Mouse (Mus musculus): Measurements from ENCODE around the gene Gcc2. TPM values are rescaled to one million over a fixed set of nuclear protein-coding genes. Genes with fewer than 3 reads are reported as not detected.
"Not testable (repeated sequence)": the region's sequence is repeated elsewhere in the genome, so short reads cannot be mapped to it uniquely, and the experiment has no call there.

The Gcc2 gene
- polyA plus RNA-seq, 1 experiment from 2014 or later, result 45.7 TPM

DNA sequence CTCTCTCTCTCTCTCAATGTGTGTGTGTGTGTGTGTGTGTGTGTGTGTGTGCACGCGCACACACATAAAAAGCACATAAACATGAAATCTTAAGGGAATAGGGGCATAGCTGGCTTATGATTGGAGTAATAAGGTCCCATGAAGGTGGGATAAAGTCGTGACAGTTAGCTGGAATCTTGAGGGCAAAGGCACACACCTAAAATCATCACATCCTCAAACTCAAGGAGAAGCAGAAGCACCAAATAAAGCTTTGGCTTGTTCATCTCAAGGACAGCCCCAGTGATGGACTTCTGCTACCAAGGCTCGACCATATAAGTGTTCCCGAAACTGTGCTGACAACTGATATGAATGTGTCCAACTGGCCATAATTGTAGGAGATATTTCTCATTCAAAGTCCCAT lies 40.4 kb upstream of the Gcc2 start:
- Histone ChIP-seq H3K27me3 (ENCODE audit: control insufficient read depth, insufficient read depth, low read length) (no peaks in the 10 kb centered on the region), H3K4me1 (replicated peaks; ENCODE audit: control insufficient read depth, insufficient read depth, low read length) (no peaks in the 10 kb centered on the region), H3K27ac (ENCODE audit: low read depth, low read length) (no peak overlapping the region), H3K9me3 (ENCODE audit: control insufficient read depth, low read length) (no peaks in the 10 kb centered on the region), H3K4me2 (ENCODE audit: low read depth, low read length, severe bottlenecking) (no peak overlapping the region), H3K36me3 (ENCODE audit: control insufficient read depth, insufficient read depth, low read length) (no peaks in the 10 kb centered on the region), H3K4me3 (ENCODE audit: low read depth, low read length) (no peak overlapping the region), H3K9ac (ENCODE audit: low read length) (no peak overlapping the region)
- no peak for ATAC-seq (replicated peaks; ENCODE audit: low FRiP score)
- DNase-seq (ENCODE audit: low spot score), result no peak
- WGBS, result 81% methylated on average over 5 of the region's 5 CpGs

- H3K4me3 ChIP-seq (ENCODE audit: low read depth, low read length), result no peak overlapping the region
- no peaks in the 10 kb centered on the region for H3K36me3 ChIP-seq (ENCODE audit: control insufficient read depth, insufficient read depth, low read length)
- H3K9me3 ChIP-seq (ENCODE audit: control insufficient read depth, low read length), result no peaks in the 10 kb centered on the region
- 85% methylated on average over 1 of the region's 1 CpGs for WGBS
- H3K27ac ChIP-seq (ENCODE audit: low read depth, low read length), result no peak overlapping the region
- no peaks in the 10 kb centered on the region for H3K27me3 ChIP-seq (ENCODE audit: control insufficient read depth, insufficient read depth, low read length)
- no peak for DNase-seq (ENCODE audit: low spot score)
- no peak overlapping the region for H3K4me2 ChIP-seq (ENCODE audit: low read depth, low read length, severe bottlenecking)
- H3K9ac ChIP-seq (ENCODE audit: low read length), result no peak overlapping the region
- no peak for ATAC-seq (replicated peaks; ENCODE audit: low FRiP score)
- H3K4me1 ChIP-seq (replicated peaks; ENCODE audit: control insufficient read depth, insufficient read depth, low read length), result no peaks in the 10 kb centered on the region
Observed at GRCm38 (mm10) chr10:58215353-58215752, 39.9 kb upstream of the Gcc2 start.

GRCm38 (mm10) chr10:58217366-58217765 lies 37.9 kb upstream of the Gcc2 start:
- Histone ChIP-seq H3K27ac (ENCODE audit: low read depth, low read length) (no peak overlapping the region), H3K4me2 (ENCODE audit: low read depth, low read length, severe bottlenecking) (no peak overlapping the region), H3K27me3 (ENCODE audit: control insufficient read depth, insufficient read depth, low read length) (no peaks in the 10 kb centered on the region), H3K4me3 (ENCODE audit: low read depth, low read length) (no peak overlapping the region), H3K36me3 (ENCODE audit: control insufficient read depth, insufficient read depth, low read length) (no peaks in the 10 kb centered on the region), H3K4me1 (replicated peaks; ENCODE audit: control insufficient read depth, insufficient read depth, low read length) (no peaks in the 10 kb centered on the region), H3K9ac (ENCODE audit: low read length) (no peak overlapping the region), H3K9me3 (ENCODE audit: control insufficient read depth, low read length) (no peaks in the 10 kb centered on the region)
- no peak for ATAC-seq (replicated peaks; ENCODE audit: low FRiP score)
- no peak for DNase-seq (ENCODE audit: low spot score)
- 87% methylated on average over 3 of the region's 3 CpGs for WGBS

DNA sequence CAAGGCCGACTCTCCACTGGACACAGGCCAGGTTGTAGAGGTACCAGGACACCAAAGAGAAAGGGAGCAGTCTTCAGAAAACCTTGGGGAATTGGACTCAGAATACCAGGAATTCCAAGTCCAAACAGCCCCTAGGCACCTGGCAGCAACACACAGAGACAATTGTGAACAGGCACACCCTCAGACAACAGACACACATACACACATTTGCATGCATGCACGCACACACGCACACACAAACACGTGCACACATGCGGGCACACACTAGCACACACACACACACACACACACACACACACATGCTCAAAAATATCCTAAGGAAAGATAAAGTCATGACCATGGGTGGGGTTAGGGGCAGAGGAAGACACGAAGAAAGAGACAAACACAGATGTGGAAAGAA lies 34.6 kb upstream of the Gcc2 start:
- Histone ChIP-seq H3K4me3 (ENCODE audit: low read depth, low read length) (no peak overlapping the region), H3K36me3 (ENCODE audit: control insufficient read depth, insufficient read depth, low read length) (no peaks in the 10 kb centered on the region), H3K4me2 (ENCODE audit: low read depth, low read length, severe bottlenecking) (no peak overlapping the region), H3K27me3 (ENCODE audit: control insufficient read depth, insufficient read depth, low read length) (no peaks in the 10 kb centered on the region), H3K9me3 (ENCODE audit: control insufficient read depth, low read length) (no peaks in the 10 kb centered on the region), H3K9ac (ENCODE audit: low read length) (no peak overlapping the region), H3K4me1 (replicated peaks; ENCODE audit: control insufficient read depth, insufficient read depth, low read length) (no peaks in the 10 kb centered on the region), H3K27ac (ENCODE audit: low read depth, low read length) (no peak overlapping the region)
- 82% methylated on average over 6 of the region's 6 CpGs for WGBS
- peak; percentile 68 for DNase-seq (ENCODE audit: low spot score)
- ATAC-seq (replicated peaks; ENCODE audit: low FRiP score), result no peak

DNA sequence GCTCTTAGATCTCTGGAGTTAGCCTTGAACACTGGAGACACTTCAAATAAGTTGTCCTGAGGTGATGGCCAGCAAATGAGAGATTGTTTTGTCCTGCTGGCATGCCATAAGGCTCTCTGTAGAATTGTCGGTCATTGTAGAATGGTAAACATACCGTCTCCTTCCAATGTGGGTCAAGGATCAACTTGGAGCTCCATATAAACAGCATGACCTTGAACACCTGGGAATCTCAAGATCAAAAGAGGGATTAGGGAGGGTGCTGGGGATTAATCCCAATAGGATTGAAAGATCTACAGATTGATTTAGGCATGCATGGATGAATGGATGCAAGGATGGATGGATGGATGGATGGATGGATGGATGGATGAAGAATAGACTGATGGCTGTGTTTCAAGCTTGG lies 33.7 kb upstream of the Gcc2 start:
- H3K27ac ChIP-seq (ENCODE audit: low read depth, low read length); H3K27me3 ChIP-seq (ENCODE audit: control insufficient read depth, insufficient read depth, low read length); H3K4me1 ChIP-seq (replicated peaks; ENCODE audit: control insufficient read depth, insufficient read depth, low read length); H3K9me3 ChIP-seq (ENCODE audit: control insufficient read depth, low read length); H3K36me3 ChIP-seq (ENCODE audit: control insufficient read depth, insufficient read depth, low read length); H3K9ac ChIP-seq (ENCODE audit: low read length); ATAC-seq (replicated peaks; ENCODE audit: low FRiP score); H3K4me2 ChIP-seq (ENCODE audit: low read depth, low read length, severe bottlenecking); DNase-seq (ENCODE audit: low spot score); H3K4me3 ChIP-seq (ENCODE audit: low read depth, low read length): not testable (repeated sequence)
- 93% methylated on average over 2 of the region's 2 CpGs for WGBS

DNA sequence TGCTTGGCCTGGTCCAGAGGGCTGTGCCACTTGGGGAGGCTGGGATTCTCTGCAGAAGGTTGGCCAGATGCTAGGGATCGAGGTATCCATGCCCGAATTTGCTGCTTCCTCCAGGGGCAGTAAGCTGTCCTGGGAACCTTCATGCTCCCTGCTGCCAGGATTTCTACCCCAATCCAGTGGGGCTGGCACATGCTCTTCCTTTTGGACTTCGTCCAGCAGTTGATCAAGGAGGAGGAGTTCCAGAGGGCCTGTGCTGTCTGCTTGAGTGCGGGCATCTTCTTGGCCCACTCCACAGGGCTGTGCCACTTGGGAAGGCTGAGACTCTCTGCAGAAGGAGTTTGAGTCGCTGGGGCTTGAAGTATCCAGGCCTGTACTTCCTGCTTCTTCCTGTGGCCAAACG lies 32.1 kb upstream of the Gcc2 start:
- not testable (repeated sequence) for H3K27me3 ChIP-seq (ENCODE audit: control insufficient read depth, insufficient read depth, low read length); DNase-seq (ENCODE audit: low spot score); H3K36me3 ChIP-seq (ENCODE audit: control insufficient read depth, insufficient read depth, low read length); H3K4me3 ChIP-seq (ENCODE audit: low read depth, low read length); H3K27ac ChIP-seq (ENCODE audit: low read depth, low read length); H3K9me3 ChIP-seq (ENCODE audit: control insufficient read depth, low read length); ATAC-seq (replicated peaks; ENCODE audit: low FRiP score); H3K9ac ChIP-seq (ENCODE audit: low read length); H3K4me2 ChIP-seq (ENCODE audit: low read depth, low read length, severe bottlenecking); H3K4me1 ChIP-seq (replicated peaks; ENCODE audit: control insufficient read depth, insufficient read depth, low read length)
- 87% methylated on average over 3 of the region's 6 CpGs for WGBS

DNA sequence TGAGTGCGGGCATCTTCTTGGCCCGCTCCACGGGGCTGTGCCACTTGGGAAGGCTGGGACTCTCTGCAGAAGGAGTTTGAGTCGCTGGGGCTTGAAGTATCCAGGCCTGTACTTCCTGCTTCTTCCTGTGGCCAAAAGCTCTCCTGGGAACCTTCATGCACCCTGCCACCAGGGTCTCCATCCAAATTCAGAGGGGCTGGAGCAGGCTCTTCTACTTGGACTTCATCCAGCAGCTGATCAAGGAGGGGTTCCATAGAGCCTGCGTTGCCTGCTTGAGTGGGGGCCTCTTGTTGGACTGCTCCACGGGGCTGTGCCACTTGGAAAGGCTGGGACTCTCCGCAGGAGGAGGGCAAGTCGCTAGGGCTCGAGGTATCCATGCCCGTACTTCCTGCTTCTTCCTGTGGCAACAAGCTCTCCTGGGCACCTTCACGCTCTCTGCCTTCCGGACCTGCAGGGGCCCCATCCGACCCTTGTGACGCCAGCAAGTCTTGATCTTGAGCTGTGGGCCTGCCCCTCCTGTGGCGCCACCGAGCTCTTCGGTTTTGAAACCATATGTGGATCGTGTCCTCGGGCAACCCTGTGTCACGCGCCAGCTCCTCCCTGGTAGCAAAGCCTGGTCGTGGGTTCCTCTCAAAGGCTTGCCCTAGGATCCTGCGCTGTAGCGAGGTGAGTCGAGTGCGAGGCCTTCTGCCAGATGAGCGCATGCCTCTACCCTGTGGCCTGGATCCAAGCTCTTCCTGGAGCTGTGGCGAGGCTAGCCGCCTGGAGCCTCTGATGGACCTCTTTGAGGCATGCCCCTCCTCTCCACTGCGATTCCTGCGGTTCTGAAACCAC lies 31.1 kb upstream of the Gcc2 start:
- H3K4me2 ChIP-seq (ENCODE audit: low read depth, low read length, severe bottlenecking); H3K27ac ChIP-seq (ENCODE audit: low read depth, low read length); ATAC-seq (replicated peaks; ENCODE audit: low FRiP score); H3K36me3 ChIP-seq (ENCODE audit: control insufficient read depth, insufficient read depth, low read length); H3K27me3 ChIP-seq (ENCODE audit: control insufficient read depth, insufficient read depth, low read length); H3K9me3 ChIP-seq (ENCODE audit: control insufficient read depth, low read length); H3K4me1 ChIP-seq (replicated peaks; ENCODE audit: control insufficient read depth, insufficient read depth, low read length); H3K9ac ChIP-seq (ENCODE audit: low read length); H3K4me3 ChIP-seq (ENCODE audit: low read depth, low read length): not testable (repeated sequence)
- WGBS, result 84% methylated on average over 27 of the region's 31 CpGs
- DNase-seq (ENCODE audit: low spot score), result peak; percentile 83

DNA sequence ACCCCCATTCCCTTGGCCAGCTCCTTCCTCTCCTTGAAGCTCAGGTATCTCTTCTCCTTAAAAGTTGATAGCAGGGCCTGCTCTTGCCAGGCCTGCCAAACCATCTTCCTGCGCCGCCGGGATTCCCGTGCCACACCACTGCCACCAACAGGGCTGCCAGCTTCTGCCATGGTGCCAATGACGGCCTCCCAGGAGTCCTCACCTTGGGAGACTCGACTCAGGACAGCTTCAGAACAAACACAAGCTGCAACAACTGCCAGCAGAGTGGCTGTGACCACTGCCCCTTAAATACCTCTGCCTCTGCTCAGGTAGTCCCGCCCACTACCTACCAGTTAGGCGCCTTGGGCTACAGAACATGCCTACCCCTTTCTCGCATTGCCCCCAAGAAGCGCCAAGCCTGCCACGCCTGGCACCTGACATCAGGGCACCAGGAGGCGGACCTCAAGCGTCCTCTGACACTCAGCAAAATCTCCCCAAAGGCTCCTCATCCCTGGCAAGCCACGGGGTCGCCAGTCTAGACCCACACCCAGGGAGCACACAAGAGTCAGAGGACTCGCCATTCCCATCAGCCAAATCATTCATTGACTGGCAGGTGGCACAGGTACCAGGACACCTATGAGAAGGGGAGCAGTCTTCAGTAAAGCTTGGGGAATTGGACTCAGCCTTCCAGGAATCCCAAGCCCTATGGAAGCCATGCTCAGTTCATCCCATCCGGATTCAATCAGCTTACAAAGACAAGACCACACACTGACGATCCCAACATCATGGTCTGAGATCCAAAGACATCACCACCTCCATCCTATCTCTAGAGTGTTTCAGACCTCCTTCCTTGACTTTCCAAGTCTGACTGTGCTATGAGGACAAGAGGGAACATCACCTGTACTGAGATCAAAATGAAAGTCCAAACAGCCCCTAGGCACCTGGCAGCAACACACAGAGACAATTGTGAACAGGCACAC lies 30.2 kb upstream of the Gcc2 start, which contains the start of gene AW822073:
Gene AW822073, minus strand, starts transcription at position 104 of the 959 bp plus-strand sequence.
- ATAC-seq (replicated peaks; ENCODE audit: low FRiP score); H3K27me3 ChIP-seq (ENCODE audit: control insufficient read depth, insufficient read depth, low read length); H3K9ac ChIP-seq (ENCODE audit: low read length); H3K36me3 ChIP-seq (ENCODE audit: control insufficient read depth, insufficient read depth, low read length); H3K4me1 ChIP-seq (replicated peaks; ENCODE audit: control insufficient read depth, insufficient read depth, low read length); DNase-seq (ENCODE audit: low spot score); H3K27ac ChIP-seq (ENCODE audit: low read depth, low read length); H3K4me2 ChIP-seq (ENCODE audit: low read depth, low read length, severe bottlenecking); H3K4me3 ChIP-seq (ENCODE audit: low read depth, low read length); H3K9me3 ChIP-seq (ENCODE audit: control insufficient read depth, low read length): not testable (repeated sequence)
- 86% methylated on average over 16 of the region's 18 CpGs for WGBS

Measured in forebrain, embryonic 11.5 days (tissue).